Mouse (Mus musculus) MEL (cell line): ENCODE measurements around the gene Dctd.

Source experiments
- CTCF ChIP-seq, 3 experiments: IDR thresholded peaks in 2 of 3; conservative IDR thresholded peaks in 1 of 3; 2 replicates each; pipeline ENCODE4 v1.5.1; 2011 to 2012; ENCODE audit warnings: low read length in 3 of 3, low read depth in 2 of 3, mild to moderate bottlenecking in 2 of 3, improper control_type of control experiment in 1 of 3, inconsistent platforms in 1 of 3, mixed read lengths in 1 of 3, moderate library complexity in 1 of 3; ENCODE audit not compliant: control insufficient read depth in 1 of 3, insufficient read depth in 1 of 3, poor library complexity in 1 of 3, severe bottlenecking in 1 of 3
- EP300 ChIP-seq, 2 experiments: IDR thresholded peaks; 2 replicates each; pipeline ENCODE4 v1.6.1; 2011; ENCODE audit warnings: improper control_type of control experiment in 2 of 2, low read length in 2 of 2, low read depth in 1 of 2, mild to moderate bottlenecking in 1 of 2
- ETS1 ChIP-seq: IDR thresholded peaks from 2 replicates; pipeline ENCODE4 v1.6.1; 2012; ENCODE audit warnings: low read depth, mild to moderate bottlenecking, inconsistent platforms, low read length, improper control_type of control experiment, moderate library complexity
- GATA1 ChIP-seq: IDR thresholded peaks from 2 replicates; pipeline ENCODE4 v1.6.1; 2011; ENCODE audit warnings: low read depth, low read length, improper control_type of control experiment
- MAX ChIP-seq: IDR thresholded peaks from 2 replicates; pipeline ENCODE4 v1.6.1; 2011; ENCODE audit warnings: low read length, improper control_type of control experiment
- POLR2AphosphoS5 ChIP-seq: IDR thresholded peaks from 2 replicates; pipeline ENCODE4 v1.6.1; 2012; ENCODE audit warnings: low read depth, borderline replicate concordance, mild to moderate bottlenecking, inconsistent platforms, low read length, moderate library complexity, mixed read lengths
- RAD21 ChIP-seq: IDR thresholded peaks from 2 replicates; pipeline ENCODE4 v1.6.1; 2011; ENCODE audit warnings: mild to moderate bottlenecking, low read depth, low read length, improper control_type of control experiment
- USF1 ChIP-seq: IDR thresholded peaks from 2 replicates; pipeline ENCODE4 v1.6.1; 2014; ENCODE audit warnings: low read depth, mild to moderate bottlenecking, inconsistent platforms, low read length, improper control_type of control experiment, moderate library complexity
- ZC3H11A ChIP-seq: IDR thresholded peaks from 2 replicates; pipeline ENCODE4 v1.6.1; 2012; ENCODE audit warnings: low read depth, mild to moderate bottlenecking, inconsistent platforms, low read length, improper control_type of control experiment

DNA sequence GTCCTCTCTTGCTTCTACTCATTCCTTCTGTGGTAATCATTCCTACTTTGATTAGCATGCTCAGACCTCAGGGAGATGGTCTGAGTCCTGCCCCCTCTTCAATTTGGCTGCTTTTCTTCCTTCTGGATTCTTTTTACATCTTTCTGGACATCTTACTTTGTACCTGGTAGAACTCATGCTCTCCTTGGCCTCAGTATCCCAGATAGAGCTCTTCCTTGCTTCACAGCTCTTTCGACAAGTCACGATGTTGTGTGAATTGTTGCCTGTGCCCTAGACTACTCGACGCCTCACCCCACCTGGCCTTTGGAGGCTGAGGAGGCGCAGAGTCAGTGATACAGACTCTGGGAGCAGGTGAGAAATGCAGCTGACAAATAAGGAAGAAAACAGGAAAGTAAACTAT, 3.5 kb upstream of the Dctd start:
- TF ChIP-seq MAX (no peak), CTCF (IDR thresholded peaks at IDR 0.05 in 2 of 3, conservative IDR thresholded peaks at IDR 0.05 in 1 of 3; ENCODE audit: control insufficient read depth in 1 of 3, insufficient read depth in 1 of 3, low read depth in 2 of 3, low read length in 3 of 3, poor library complexity in 1 of 3, severe bottlenecking in 1 of 3) (no peak), EP300 (IDR thresholded peaks at IDR 0.05; ENCODE audit: low read depth in 1 of 2, low read length in 2 of 2) (no peak), ETS1 (no peak), GATA1 (no peak), ZC3H11A (no peak), RAD21 (no peak), USF1 (no peak), POLR2AphosphoS5 (no peak)
